22 mouse cellular contexts compared by ENCODE assay signal in the genomic region with DNA sequence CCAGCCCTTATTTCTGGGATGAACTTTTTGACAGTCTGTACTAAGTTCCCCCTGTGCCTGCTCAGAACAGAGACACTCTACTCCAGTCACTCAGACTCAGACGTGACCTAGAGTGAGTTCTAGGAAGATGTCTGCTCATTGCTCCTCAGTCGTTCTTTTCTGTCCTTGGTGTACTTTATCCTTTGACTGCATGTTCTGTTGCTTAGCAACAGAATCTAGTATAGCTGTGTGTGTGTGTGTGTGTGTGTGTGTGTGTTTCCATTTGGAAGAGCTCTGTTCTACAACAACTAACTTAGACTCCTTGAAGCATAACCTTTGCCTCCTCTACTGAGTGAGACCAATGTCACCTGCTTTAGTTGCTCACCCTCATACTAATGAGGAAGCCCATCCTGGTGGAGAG.
DNase-seq lines count a peak whose midpoint lies in the region; ATAC-seq and TF ChIP-seq lines count a peak whose summit lies in the region.
"Had no signal": no experiment of that assay in that cellular context is flagged by ENCODE, and none has a peak within 500 bp of the region (broad histone marks: within the 10 kb centered on the region; RNA-seq: fewer than 3 reads in every experiment).

No protein-coding gene starts in this region.

- no peak overlapping the region for H3K4me3 ChIP-seq in forebrain, embryonic 16.5 days (replicated peaks; ENCODE audit: low read length)
- no peak overlapping the region for H3K4me3 ChIP-seq in forebrain, embryonic 10.5 days
- no peak overlapping the region for H3K4me3 ChIP-seq in midbrain, postnatal 0 days (ENCODE audit: low read depth, low read length)
- H3K4me3 ChIP-seq: embryonic facial prominence, embryonic 15.5 days; erythroblast, embryonic 14.5 days; gastrocnemius, adult 2 months; heart, embryonic 12.5 days; hindbrain, embryonic 10.5 days; intestine, embryonic 15.5 days had no signal

- H3K36me3 ChIP-seq in forebrain, embryonic 16.5 days (ENCODE audit: control insufficient read depth, insufficient read depth) = no peaks in the 10 kb centered on the region
- H3K36me3 ChIP-seq in forebrain, embryonic 10.5 days (replicated peaks) = no peaks in the 10 kb centered on the region
- no peaks in the 10 kb centered on the region for H3K36me3 ChIP-seq in midbrain, postnatal 0 days (ENCODE audit: insufficient read depth, low read length)
- H3K36me3 ChIP-seq: embryonic facial prominence, embryonic 15.5 days; heart, embryonic 12.5 days; hindbrain, embryonic 10.5 days; intestine, embryonic 15.5 days had no signal

- DNase-seq in forebrain, embryonic 10.5 days (ENCODE audit: extremely low spot score, low spot score) = no peak
- DNase-seq in left cerebral cortex, postnatal 14 days (ENCODE audit: low spot score in 2 of 2) = peak; percentile 3 to 15
- DNase-seq in left cerebral cortex, adult 9 months (ENCODE audit: low spot score in 2 of 2) = no peak
- peak; percentile 8 for DNase-seq in retina, postnatal 1 day
- DNase-seq in retina, embryonic 14.5 days (ENCODE audit: low spot score) = no peak
- peak; percentile 55 for DNase-seq in midbrain, postnatal 0 days (ENCODE audit: low spot score)
- DNase-seq: adrenal gland, adult 2 months; adrenal gland, postnatal 25 days; cerebellum, adult 11 months; cerebellum, adult 8-10 months; cerebellum, postnatal 14 days; embryo, embryonic 11 days; gastrocnemius, adult 2 months; gastrocnemius, postnatal 25 days had no signal

- intact Hi-C loops in left cerebral cortex, postnatal 14 days (cut with DNase I) = no loop called here

- 0 out of 2 replicates have a peak, but pooled peaks have one; percentile 31 for ATAC-seq in forebrain, embryonic 16.5 days
- peak; percentile 62; the same call in 1 of the 2 replicates for ATAC-seq in midbrain, postnatal 0 days (ENCODE audit: low FRiP score)
- ATAC-seq: intestine, embryonic 15.5 days; Patski had no signal

- 57% methylated on average over 2 of the region's 2 CpGs for WGBS in forebrain, embryonic 16.5 days
- WGBS in forebrain, embryonic 10.5 days = 70% methylated on average over 2 of the region's 2 CpGs
- WGBS in midbrain, postnatal 0 days = 19% methylated on average over 2 of the region's 2 CpGs

- no peak for TF ChIP-seq CTCF in midbrain, postnatal 0 days (IDR thresholded peaks at IDR 0.05)

- H3K27ac ChIP-seq in forebrain, embryonic 16.5 days (ENCODE audit: low read length) = no peak overlapping the region
- H3K27ac ChIP-seq in forebrain, embryonic 10.5 days = no peak overlapping the region
- no peak overlapping the region for H3K27ac ChIP-seq in midbrain, postnatal 0 days (ENCODE audit: low read depth, low read length)
- H3K27ac ChIP-seq: embryonic facial prominence, embryonic 15.5 days; gastrocnemius, adult 2 months; hindbrain, embryonic 10.5 days; intestine, embryonic 15.5 days had no signal

- no peak overlapping the region for H3K9ac ChIP-seq in forebrain, embryonic 16.5 days (replicated peaks; ENCODE audit: low read depth, low read length)
- H3K9ac ChIP-seq in midbrain, postnatal 0 days (replicated peaks; ENCODE audit: low read length, poor library complexity, severe bottlenecking) = no peak overlapping the region
- H3K9ac ChIP-seq: embryonic facial prominence, embryonic 15.5 days; heart, embryonic 12.5 days; intestine, embryonic 15.5 days had no signal

- H3K4me1 ChIP-seq in forebrain, embryonic 16.5 days (replicated peaks; ENCODE audit: control insufficient read depth, insufficient read depth, low read length) = no peaks in the 10 kb centered on the region
- H3K4me1 ChIP-seq in forebrain, embryonic 10.5 days = peaks cover 6% of the 10 kb centered on the region; the same call in 1 of the 2 replicates
- H3K4me1 ChIP-seq in midbrain, postnatal 0 days (ENCODE audit: insufficient read depth, low read length) = no peaks in the 10 kb centered on the region
- H3K4me1 ChIP-seq: embryonic facial prominence, embryonic 15.5 days; heart, embryonic 12.5 days; hindbrain, embryonic 10.5 days; intestine, embryonic 15.5 days had no signal

- no peaks in the 10 kb centered on the region for H3K27me3 ChIP-seq in forebrain, embryonic 16.5 days (replicated peaks; ENCODE audit: control insufficient read depth, insufficient read depth, low read length)
- no peaks in the 10 kb centered on the region for H3K27me3 ChIP-seq in forebrain, embryonic 10.5 days (ENCODE audit: poor library complexity, severe bottlenecking)
- no peaks in the 10 kb centered on the region for H3K27me3 ChIP-seq in midbrain, postnatal 0 days (ENCODE audit: insufficient read depth, low read length)
- H3K27me3 ChIP-seq: CH12.LX; embryonic facial prominence, embryonic 15.5 days; heart, embryonic 12.5 days; intestine, embryonic 15.5 days; Patski had no signal

- H3K9me3 ChIP-seq in forebrain, embryonic 16.5 days (ENCODE audit: control insufficient read depth, low read length) = no peaks in the 10 kb centered on the region
- H3K9me3 ChIP-seq in forebrain, embryonic 10.5 days = no peaks in the 10 kb centered on the region
- no peaks in the 10 kb centered on the region for H3K9me3 ChIP-seq in midbrain, postnatal 0 days (ENCODE audit: low read length)
- H3K9me3 ChIP-seq: embryonic facial prominence, embryonic 15.5 days; heart, embryonic 12.5 days; hindbrain, embryonic 10.5 days; intestine, embryonic 15.5 days had no signal

- no peak overlapping the region for H3K4me2 ChIP-seq in forebrain, embryonic 16.5 days (ENCODE audit: low read length)
- H3K4me2 ChIP-seq in midbrain, postnatal 0 days (ENCODE audit: low read depth, low read length, poor library complexity, severe bottlenecking) = no peak overlapping the region
- H3K4me2 ChIP-seq: embryonic facial prominence, embryonic 15.5 days; heart, embryonic 12.5 days; intestine, embryonic 15.5 days had no signal

Comparison
In these comparisons a context has a peak if more than half of its experiments do, and no peak if none do; other contexts are left out.
1. DNase-seq: peak in left cerebral cortex, postnatal 14 days (2 of 2), retina, postnatal 1 day (single experiment) and midbrain, postnatal 0 days (single experiment); none in forebrain, embryonic 10.5 days (single experiment), left cerebral cortex, adult 9 months (0 of 2) and retina, embryonic 14.5 days (single experiment).